Mouse (Mus musculus) kidney, postnatal 0 days (tissue): ENCODE data around the gene Gm9913. TPM values are rescaled to one million over a fixed set of nuclear protein-coding genes. Genes with fewer than 3 reads are reported as not detected.

Experiments used
- ATAC-seq: fragments of 200-750 bp; cut with Nextera tagmentation; replicated peaks from 2 replicates; pipeline ENCODE4 v1.8.0; 2017; ENCODE audit warnings: low read depth, moderate number of reproducible peaks, moderate TSS enrichment, moderate library complexity; ENCODE audit not compliant: low FRiP score
- DNase-seq: peaks from one replicate; pipeline ENCODE4 v3.0.0-alpha.2; 2016; ENCODE audit warnings: low spot score
- H3K27ac ChIP-seq: fragments of 300-500 bp; sonication (generic); 2 replicates; pipeline ENCODE4 v1.5.1; 2014; ENCODE audit warnings: mild to moderate bottlenecking
- H3K27me3 ChIP-seq: fragments of 300-500 bp; sonication (generic); 2 replicates; pipeline ENCODE4 v1.6.1; 2014; ENCODE audit warnings: low read length, mixed read lengths; ENCODE audit not compliant: insufficient read depth
- H3K36me3 ChIP-seq: fragments of 300-500 bp; sonication (generic); 2 replicates; pipeline ENCODE4 v1.6.1; 2014; ENCODE audit warnings: low read length, mixed read lengths; ENCODE audit not compliant: insufficient read depth
- H3K4me1 ChIP-seq: fragments of 300-500 bp; sonication (generic); replicated peaks from 2 replicates; pipeline ENCODE4 v1.6.1; 2014; ENCODE audit warnings: antibody characterized with exemption, low read length, mixed read lengths; ENCODE audit not compliant: insufficient read depth
- H3K4me2 ChIP-seq: fragments of 300-500 bp; sonication (generic); 2 replicates; pipeline ENCODE4 v1.6.1; 2014; ENCODE audit warnings: mild to moderate bottlenecking, low read length, moderate library complexity, mixed read lengths
- H3K4me3 ChIP-seq: fragments of 300-500 bp; sonication (generic); replicated peaks from 2 replicates; pipeline ENCODE4 v1.5.1; 2014; ENCODE audit warnings: low read depth, low read length
- H3K9ac ChIP-seq: fragments of 300-500 bp; sonication (generic); 2 replicates; pipeline ENCODE4 v1.6.1; 2014; ENCODE audit warnings: low read depth, low read length
- H3K9me3 ChIP-seq: fragments of 300-500 bp; sonication (generic); replicated peaks from 2 replicates; pipeline ENCODE4 v1.6.1; 2016; ENCODE audit warnings: low read length, inconsistent platforms, mixed read lengths
- CTCF ChIP-seq: IDR thresholded peaks from 2 replicates; pipeline ENCODE4 v1.5.1; 2016; ENCODE audit warnings: antibody characterized with exemption, low read depth, mild to moderate bottlenecking, moderate library complexity
- WGBS: fragments of 180-500 bp; shearing (Covaris S2); extraction: QIAGEN DNeasy Blood & Tissue Kit; methylation state at CpG from one replicate; pipeline ENCODE4 v1.1.7; 2014; 5-methylcytosine and 5-hydroxymethylcytosine counted together
- polyA plus RNA-seq: library from polyadenylated mRNA; unstranded; fragments of >200 nt; fragmentation: Nextera tagmentation; extraction: Ambion mirVana; gene quantifications from 2 replicates; pipeline ENCODE4 v1.2.1, GENCODE M21; 2015

The Gm9913 gene
- polyA plus RNA-seq, 1 experiment from 2014 or later: 0.26 TPM

DNA sequence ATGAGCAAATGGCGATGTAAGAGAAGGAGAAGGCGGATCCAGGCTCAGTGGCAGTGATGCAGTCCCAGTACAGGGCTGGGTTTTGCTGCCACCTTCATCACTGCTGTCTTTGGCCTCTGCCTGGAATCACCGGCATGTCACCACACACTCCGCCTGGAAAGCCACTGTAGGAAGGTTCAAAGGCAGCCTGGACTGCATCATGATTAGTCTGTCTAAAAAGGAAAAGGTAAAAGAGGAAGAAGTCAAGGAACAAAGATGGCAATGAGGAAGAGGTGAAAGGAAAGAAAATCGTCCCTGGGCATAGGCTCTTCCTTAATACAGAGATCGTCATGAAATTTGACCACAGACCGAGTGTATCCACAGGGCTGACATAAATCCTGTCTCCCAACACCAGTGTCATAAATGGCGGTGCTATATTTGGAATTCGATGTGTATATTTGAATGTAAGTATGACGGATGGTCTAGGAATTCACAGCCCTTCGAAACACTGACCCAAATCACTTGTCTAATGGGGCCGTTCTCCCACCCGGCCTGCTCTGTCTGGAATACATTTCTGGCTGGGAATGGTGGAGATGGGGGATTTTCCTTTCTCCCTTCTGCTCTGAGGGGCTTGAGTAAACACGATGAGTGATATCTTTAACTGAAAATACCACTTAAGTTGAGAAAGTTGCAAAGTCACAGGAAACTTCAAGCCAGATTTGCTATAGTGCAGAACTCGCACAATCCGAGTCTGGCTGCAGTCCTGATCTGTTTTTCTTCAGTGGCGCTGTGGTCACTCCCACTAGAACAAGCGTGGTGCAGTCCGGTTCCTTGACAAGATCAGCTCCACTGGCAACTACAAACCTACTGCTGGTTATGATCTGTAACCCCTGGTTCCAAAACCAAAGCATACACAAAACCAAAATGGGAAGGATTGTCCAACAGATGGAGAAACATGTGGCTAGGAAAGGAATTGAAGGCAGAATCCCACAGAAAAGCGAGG lies 9.8 kb upstream of the Gm9913 start:
- no peak for DNase-seq
- Histone ChIP-seq H3K9ac (no peak overlapping the region), H3K9me3 (no peaks in the 10 kb centered on the region), H3K4me3 (no peak overlapping the region), H3K36me3 (no peaks in the 10 kb centered on the region), H3K27ac (no peak overlapping the region), H3K4me1 (no peaks in the 10 kb centered on the region), H3K27me3 (no peaks in the 10 kb centered on the region), H3K4me2 (no peak overlapping the region)
- ATAC-seq: no peak
- WGBS: 73% methylated on average over 20 of the region's 20 CpGs
- TF ChIP-seq CTCF: no peak

DNA sequence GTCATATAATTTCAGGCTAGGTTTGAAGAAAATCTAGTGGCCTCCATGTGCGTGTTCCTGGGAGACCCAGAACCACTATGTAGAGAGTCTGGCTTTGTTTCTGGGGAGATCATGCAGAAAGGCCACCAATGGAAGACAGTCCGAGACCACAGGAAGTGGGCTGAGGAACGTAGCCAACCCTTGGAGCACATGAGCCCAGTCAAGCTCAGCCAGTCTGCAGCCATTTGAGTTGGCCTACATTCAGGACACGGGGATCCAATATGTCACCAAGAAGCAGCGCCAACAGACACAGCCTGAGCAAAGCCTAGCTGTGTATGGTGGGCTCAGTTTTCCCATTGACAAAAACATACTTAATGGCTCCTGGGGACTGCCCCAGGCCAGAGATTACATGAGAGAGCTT lies 8.2 kb upstream of the Gm9913 start:
- TF ChIP-seq CTCF: no peak
- 87% methylated on average over 5 of the region's 5 CpGs for WGBS
- Histone ChIP-seq H3K27me3 (no peaks in the 10 kb centered on the region), H3K9me3 (no peaks in the 10 kb centered on the region), H3K4me3 (no peak overlapping the region), H3K4me1 (no peaks in the 10 kb centered on the region), H3K9ac (no peak overlapping the region), H3K4me2 (no peak overlapping the region), H3K36me3 (no peaks in the 10 kb centered on the region), H3K27ac (no peak overlapping the region)
- ATAC-seq (no peak), DNase-seq (no peak)

DNA sequence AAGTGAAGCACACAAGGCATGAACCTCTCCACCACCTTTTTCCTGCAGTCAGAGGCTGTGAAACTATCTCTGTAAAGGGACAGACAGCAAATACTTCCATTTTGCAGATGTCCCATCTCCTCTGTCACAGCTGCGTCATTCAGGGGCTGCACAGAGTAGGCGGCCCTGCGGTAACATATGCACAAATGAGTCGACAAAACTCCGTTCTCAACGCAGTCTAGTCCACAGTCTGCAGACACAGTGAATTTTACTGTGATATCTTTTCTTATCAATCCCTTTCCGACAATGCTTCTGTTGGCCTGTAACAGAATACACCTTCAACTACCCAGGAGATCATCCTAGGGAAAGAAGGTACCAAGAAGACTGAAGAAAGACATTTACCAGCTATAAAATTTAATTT lies 6.7 kb upstream of the Gm9913 start:
- Histone ChIP-seq H3K9me3 (no peaks in the 10 kb centered on the region), H3K27me3 (no peaks in the 10 kb centered on the region), H3K4me1 (no peaks in the 10 kb centered on the region), H3K9ac (no peak overlapping the region), H3K27ac (no peak overlapping the region), H3K36me3 (no peaks in the 10 kb centered on the region), H3K4me2 (no peak overlapping the region), H3K4me3 (no peak overlapping the region)
- no peak for ATAC-seq
- TF ChIP-seq CTCF: no peak
- no peak for DNase-seq
- WGBS: 90% methylated on average over 7 of the region's 7 CpGs

DNA sequence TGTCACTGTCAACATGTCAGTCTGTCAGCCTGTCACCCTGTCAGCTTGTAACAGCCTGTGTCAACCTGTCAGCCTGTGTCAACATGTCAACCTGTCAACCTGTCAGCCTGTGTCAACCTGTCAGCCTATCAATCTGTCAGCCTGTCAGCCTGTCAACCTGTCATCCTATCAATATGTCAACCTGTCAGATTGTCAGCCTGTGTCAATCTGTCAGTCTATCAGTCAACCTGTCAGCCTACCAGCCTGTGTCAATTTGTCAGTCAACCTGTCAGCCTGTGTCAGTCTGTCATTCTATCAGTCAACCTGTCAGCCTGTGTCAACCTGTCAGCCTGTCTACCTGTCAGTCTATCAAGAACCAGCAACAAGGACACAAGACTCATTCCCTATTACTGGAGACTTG lies 3.4 kb upstream of the Gm9913 start:
- Histone ChIP-seq H3K4me2 (no peak overlapping the region), H3K27ac (no peak overlapping the region), H3K9me3 (no peaks in the 10 kb centered on the region), H3K4me3 (no peak overlapping the region), H3K27me3 (no peaks in the 10 kb centered on the region), H3K9ac (no peak overlapping the region), H3K4me1 (0 out of 2 replicates have a peak, but pooled peaks cover under 1% of the 10 kb centered on the region), H3K36me3 (no peaks in the 10 kb centered on the region)
- no peak for TF ChIP-seq CTCF
- ATAC-seq: no peak
- no peak for DNase-seq

DNA sequence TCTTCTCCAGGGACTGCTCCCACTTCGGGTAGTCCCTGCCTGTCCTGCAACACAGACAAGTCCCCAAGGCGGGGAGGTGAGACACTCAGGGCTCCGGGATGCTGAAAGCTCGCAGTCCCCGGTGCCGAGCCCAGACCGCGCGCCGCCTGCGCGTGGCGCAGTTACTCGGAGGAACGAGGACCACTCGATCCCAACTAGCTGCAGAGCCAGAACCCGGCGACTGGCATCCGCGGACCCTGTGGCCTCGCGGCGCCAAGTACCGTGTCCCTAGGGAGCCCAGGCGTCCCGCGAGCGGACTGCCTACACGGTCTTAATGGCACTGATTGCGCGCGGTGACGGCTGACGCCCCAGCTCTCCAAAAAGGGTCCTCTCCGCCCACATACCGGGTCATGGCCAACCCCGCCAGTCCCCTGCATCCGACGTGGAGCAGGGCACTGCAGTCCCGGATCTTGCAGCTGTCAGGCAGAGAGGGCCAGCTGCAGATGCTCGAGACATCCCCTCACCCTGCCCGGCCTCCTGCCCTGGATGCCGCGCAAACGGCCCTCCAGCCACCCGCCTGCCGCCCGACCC lies 942 bp downstream of the Gm9913 start:
- Histone ChIP-seq H3K36me3 (no peaks in the 10 kb centered on the region), H3K4me1 (0 out of 2 replicates have a peak, but pooled peaks cover 5% of the 10 kb centered on the region), H3K4me2 (peak overlapping the region; percentile 94), H3K9ac (peak overlapping the region; percentile 72), H3K27me3 (no peaks in the 10 kb centered on the region), H3K4me3 (peak overlapping the region; percentile 61), H3K27ac (peak overlapping the region; percentile 84), H3K9me3 (no peaks in the 10 kb centered on the region)
- under 1% methylated on average over 47 of the region's 48 CpGs for WGBS
- DNase-seq: peak; percentile 72
- peak; percentile 59 for ATAC-seq
- TF ChIP-seq CTCF: no peak

DNA sequence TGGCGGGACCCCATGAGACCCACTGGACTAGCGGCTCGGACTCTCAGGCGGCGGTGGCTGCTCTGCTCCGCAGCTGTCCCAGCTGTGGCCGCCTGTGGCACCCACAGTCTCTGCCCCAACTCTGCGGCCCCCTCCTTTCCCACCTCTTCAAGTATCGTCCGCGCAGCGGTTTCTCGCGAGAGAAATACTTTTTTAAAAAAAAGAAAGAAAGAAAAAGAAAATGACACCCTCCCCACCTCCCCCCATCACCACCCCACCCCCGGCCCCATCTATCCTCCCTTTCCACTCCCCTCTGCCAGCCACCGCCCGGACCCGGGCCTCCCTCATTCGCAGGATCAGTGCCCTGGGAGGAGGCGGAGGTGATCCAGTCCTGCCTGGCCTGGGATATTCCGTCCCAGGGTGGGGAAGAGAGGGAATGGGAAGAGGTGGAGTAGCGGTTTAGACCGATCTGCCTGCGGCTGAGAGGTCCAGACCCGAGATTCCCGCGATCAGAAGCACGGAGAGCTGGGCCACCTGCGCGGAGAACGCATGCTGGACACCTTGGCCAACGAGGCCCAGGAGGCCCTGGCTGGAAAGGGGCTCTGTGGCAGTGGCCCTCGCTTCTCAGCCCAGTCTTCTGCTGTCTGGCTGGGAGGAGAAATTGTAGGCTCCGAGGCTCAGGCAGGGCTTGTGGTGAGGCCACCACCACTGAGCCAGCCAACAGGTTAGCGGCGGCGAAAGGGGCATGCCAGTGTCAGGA lies 1.6 kb downstream of the Gm9913 start:
- peak; percentile 94 for ATAC-seq
- Histone ChIP-seq H3K4me2 (peak overlapping the region; percentile 94), H3K27me3 (no peaks in the 10 kb centered on the region), H3K27ac (peak overlapping the region; percentile 84), H3K9me3 (no peaks in the 10 kb centered on the region), H3K9ac (peak overlapping the region; percentile 72), H3K4me1 (0 out of 2 replicates have a peak, but pooled peaks cover 5% of the 10 kb centered on the region), H3K4me3 (peak overlapping the region; percentile 61), H3K36me3 (no peaks in the 10 kb centered on the region)
- TF ChIP-seq CTCF: no peak
- 3% methylated on average over 37 of the region's 37 CpGs for WGBS
- peak; percentile 93 for DNase-seq
